Mouse (Mus musculus): Measurements from ENCODE around the gene Map3k14. TPM values are rescaled to one million over a fixed set of nuclear protein-coding genes. Genes with fewer than 3 reads are reported as not detected.
A peak's percentile ranks its signal among the peaks of the same experiment; 100 is the strongest.

Gene Map3k14
- total RNA-seq, 2 experiments from 2014 or later, result 3.2 to 4.3 TPM

DNA sequence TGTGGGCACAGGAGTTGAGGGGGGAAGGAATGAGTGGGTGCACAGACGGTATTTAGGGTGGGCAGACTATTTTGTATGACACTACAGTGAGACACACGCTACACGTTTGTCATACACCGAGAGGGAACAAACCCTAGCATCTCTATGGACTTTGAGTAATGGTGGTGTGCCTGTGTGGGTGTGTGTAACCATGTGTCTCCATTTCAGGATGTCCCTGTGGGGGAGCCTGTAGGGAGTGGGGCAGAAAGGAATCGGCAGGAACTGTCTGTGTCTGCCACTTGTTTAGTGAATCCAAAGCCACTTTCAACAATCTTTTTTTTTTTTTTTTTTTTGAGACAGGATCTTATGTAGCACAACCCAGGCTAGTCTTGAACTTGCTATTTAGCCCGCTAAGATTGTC, 61.1 kb downstream of the Map3k14 start:
- DNase-seq, result peak in 1 of 2 experiments; percentile 47

DNA sequence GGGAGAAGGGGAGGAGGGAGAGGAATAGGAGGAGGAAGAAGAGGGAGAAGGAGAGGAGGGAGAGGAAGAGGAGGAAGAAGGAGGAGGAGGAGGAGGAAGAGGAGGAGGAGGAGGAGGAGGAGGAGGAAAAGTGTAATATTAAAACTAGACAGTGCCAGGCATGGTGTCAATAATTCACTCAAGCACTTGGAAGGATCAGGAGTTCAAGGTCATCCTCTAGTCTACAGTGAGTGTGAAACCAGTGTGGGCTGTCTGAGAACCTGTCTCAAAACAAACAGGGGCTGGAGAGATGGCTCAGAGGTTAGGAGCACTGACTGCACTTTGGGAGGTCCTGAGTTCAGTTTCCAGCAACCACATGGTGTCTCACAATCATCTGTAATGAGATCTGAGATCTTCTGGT, 64.9 kb downstream of the Map3k14 start:
- DNase-seq, result no peak

DNA sequence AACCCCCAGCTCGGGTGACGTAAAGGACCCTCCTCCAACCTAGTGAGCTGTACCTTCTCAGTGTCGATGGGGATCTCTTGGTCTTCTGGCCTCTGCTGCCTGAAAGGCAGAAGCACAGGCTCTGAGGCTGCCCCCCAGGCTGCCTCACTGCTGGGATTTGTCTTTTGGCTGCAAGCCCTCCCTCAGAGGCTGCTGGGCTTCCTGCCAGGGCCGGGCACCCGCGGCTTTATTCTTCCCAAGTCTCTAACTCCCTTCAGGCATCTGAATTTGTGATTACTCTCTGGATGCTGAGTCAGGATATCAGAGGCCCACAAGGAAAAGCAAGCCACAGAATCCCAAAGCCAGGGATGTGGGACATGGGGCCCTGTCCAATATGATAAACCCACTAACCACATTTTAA, 65.6 kb downstream of the Map3k14 start:
- DNase-seq, result peak; percentile 78

DNA sequence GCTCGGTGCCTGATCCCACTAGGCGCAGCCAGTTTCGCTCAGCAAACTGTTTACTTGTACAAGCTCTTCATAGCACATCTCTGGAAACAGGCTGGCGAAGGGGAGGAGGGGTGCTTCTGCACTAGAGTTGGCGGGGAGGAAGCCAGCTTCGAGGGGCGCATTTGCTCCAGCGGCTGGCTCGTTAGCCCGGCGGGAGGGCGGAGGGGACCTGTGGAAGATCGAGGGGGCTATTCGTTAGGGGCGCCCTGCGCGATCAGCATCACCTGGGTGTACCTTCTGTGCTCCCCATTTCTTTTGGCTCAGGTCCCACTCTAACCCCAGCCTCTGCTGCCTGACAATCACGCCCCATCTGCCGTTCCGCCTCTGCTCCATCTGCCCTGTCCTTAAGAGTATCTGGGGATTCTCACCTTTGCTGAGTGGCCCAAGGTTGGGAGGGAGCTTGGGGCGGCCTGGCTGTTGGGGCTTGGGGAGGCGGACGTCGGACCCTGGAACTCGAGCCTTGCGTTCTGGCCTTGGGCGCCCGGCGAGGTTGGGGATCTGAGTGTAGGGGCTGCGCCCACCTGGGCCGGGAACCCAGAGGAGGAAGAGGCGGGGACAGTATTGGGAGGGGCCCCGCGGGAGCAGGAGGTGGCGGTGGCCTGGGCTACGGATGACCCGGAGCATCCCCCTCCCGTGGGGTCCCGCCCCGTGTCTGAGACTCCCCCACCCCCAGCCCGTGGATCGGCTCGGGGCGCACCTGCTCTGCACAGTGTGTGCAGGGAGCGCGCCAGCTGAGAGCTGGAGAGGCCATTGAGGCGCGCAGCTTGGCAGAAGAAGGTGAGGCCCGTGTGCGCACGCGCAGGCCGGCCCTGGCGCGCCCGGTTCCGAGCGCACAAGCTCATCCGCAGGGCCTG, 68.1 kb downstream of the Map3k14 start:
- peak; percentile 78 to 79 for DNase-seq

DNA sequence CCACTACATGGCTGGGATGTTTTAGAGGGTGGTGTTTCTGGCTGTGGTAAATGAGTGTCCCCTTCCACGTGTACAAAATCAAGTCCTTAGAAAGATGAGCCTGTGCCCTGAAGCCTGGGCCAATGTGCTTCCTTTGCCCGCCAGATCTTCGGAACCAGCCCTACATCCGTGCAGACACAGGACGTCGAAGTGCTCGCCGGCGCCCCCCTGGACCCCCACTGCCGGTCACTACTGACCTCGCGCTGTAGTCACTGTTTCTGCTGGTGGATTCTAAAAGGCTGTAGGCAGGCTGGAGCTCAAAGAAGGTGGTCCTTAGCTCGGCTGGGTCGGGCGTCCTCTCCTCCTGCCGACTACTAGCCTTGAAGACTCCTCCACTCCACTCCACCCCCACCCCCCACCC, 68.9 kb downstream of the Map3k14 start:
- DNase-seq, result no peak

DNA sequence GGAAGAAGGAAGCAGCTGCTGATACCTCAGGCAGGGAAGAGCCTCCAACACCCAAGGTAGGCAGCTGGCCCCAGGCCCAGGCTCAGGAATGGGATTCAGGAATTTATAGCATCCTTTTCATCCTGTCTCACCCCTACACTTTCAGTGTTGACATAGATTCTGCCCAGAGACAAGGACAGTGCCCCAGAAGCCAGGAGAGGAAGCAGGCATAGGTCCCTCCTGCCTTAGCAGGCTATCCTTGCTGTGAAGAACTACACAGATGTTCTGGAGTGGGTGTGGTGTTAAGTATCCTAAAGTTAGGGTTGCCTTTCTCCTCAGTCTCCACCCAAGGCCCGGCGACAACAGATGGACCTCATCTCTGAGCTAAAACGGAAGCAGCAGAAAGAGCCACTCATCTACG, 69.9 kb downstream of the Map3k14 start:
- DNase-seq, result no peak

DNA sequence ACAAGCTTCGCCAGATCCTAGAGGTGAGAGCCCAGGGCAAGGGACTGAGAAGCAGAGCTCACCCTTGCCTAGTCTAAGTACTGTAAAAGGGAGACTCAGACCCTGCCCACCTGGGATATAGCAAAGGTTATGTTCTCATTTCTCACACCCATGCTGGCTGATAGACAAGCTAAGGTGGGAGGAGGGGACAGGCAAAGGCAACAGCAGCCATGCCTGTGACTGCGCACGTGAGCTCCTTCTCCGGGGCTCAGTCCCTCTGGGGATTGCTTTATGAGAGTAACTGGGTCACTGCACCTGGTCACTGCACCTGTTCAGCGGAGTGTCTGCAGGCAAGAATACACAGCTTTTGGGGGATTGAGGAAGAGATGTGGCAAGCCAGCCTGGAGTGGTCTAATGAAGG, 71.6 kb downstream of the Map3k14 start:
- no peak for DNase-seq

DNA sequence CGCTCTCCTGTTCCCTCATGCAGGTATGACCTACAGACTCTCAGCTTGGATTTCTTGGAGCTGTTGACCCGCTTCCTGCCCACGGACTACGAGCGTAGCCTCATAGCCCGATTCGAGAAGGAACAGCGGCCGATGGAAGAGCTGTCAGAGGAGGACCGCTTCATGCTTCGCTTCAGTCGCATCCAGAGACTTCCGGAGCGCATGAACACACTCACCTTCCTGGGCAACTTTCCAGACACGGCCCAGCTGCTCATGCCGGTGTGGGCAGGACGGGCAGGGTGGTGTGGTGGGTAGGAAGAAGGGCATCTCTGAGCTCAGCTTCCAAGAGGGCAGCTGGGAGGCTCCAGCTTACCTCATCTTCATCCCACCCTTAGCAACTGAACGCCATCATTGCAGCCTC, 72.0 kb downstream of the Map3k14 start:
- DNase-seq, result no peak

DNA sequence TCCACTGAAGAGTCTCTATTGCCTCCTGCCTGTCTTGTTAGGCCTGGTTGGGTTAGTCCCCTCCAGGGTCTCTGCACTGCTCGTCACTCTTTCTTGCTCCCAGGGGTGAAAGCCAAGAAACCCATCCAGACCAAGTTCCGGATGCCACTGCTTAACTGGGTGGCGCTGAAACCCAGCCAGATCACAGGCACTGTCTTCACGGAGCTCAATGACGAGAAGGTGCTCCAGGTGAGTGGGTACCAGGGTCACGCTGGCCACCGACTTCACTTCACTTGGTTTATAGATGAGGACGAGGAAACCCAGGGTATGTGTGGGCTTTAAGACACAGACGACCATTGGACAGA, 73.5 kb downstream of the Map3k14 start:
- peak in 1 of 2 experiments; percentile 28 for DNase-seq

DNA sequence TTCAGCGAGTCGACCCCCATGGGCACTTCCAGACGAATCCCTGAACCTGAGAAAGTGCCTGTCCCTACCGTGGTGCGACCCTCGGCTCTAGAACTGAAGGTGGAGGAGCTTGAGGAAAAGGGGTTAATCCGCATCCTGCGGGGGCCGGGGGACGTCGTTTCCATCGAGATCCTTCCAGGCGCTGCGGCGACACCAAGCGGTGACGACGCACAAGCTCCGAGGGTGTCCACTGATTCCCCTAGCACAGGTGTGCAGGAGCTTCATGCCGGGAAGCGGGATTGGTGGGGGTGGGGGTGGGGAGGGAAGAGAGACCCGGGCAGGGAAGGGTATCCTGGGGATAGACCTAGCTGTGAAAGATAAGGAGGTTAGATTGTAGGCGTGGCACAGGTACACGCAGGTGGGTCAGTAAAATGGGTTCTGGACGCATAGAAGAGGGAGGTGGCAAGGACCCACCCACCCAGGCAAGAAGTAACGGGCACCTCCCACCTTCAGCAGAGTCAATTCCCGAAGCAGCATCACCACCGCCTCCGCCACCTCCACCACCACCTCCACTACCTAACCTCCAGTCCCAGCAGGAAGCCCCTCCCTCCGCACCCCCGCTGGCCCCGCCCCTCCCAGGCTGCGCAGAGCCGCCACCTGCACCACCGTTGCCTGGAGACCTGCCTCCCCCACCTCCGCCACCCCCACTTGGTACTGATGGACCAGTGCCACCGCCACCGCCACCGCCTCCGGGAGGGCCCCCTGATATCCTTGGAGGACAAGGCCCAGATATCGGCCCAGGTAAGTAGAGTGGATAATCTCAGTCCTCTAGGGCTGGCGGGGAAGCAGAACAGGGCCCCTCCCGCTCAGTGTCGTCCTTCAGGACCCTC, 74.1 kb downstream of the Map3k14 start:
- DNase-seq, result peak in 1 of 2 experiments; percentile 68

DNA sequence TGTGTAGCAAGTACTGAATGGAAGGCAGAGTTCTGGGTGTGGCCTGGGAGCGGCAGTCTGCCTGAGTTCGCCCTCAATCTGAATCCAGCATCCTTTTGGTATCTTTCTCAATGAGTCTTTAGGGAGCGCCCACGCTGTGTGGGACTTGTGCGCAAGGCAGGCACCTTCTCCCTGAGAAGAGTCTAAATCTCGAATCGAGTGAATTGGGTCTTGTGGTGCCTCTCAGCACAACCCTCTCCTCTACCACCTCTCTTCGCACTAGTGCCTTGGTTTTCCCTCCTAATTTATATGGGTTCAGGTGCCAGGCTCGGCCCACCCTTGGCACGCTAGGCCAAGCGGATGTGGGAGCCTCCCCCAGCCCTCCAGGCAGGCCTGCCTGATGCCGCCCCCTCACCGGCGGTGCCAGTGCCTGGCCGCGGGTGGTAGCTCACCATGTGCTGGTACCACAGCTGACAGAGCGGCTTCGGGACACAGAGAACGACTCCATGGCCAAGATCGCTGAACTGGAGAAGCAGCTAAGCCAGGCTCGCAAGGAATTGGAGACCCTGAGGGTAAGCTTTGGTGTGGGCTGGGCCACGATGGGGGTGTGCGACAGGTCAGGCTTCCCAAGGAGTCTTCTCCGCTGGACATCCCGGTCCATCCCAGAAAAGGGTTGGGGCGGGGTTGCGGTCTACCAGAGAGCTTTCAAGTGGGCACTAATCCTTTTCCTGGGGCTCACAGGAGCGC, 74.9 kb downstream of the Map3k14 start:
- DNase-seq, result peak in 1 of 2 experiments; percentile 74

DNA sequence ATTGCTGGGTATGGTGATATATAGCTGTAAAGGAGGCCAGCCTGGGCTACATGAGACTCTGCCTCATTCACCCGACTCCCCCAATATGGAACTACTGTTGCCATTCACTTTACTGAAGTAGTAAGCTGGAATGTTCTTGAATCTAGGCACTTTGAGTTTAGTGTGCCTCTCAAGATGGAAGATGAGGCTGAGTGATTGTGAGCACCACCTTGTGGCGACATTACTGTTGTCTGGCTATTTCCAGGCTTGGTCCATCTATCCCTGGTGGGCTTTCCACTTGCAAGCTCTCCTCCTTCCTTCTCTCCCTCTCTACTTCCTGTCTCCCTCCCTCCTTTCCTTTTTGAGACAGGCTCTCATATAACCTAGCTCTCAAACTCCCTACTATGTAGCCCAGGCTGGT, 82.4 kb downstream of the Map3k14 start:
- no peak for DNase-seq

DNA sequence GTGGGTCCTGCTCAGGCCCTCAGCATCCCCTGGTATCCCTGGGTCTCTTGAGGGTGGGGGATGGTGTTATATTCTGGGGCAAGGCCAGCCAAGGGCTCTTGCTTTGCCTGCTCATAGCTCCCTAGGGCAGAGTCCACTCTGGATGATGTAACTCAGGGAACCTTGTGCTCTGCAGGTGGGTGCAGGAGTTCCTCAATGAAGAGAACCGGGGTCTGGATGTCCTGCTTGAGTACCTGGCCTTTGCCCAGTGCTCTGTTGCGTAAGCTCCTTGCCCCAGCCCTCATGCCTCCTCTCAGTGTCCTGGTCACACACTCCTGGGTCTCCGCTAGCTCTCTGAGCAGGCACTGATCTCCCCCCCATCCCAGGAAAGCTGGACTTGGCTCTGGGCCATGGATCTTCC, 85.4 kb downstream of the Map3k14 start:
- no peak for DNase-seq

DNA sequence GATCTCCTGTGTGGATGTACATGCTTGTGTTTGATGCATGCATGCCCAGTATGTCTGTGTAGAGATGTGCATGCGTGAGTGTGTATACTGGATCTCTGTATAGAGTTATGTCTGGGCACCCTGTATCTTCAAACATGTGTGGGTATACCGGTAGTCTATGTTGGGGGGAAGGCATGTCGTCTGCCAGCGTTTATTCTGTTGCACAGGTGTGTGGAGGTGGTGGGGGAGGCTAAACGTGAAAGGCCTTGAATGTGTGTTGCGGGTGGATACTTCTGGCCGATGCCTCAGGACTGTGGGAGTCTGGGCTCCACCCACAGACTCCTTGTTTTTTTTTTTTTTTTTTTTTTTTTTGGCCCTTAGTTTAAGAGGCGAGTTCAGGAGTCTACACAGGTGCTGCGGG, 85.9 kb downstream of the Map3k14 start:
- no peak for DNase-seq

DNA sequence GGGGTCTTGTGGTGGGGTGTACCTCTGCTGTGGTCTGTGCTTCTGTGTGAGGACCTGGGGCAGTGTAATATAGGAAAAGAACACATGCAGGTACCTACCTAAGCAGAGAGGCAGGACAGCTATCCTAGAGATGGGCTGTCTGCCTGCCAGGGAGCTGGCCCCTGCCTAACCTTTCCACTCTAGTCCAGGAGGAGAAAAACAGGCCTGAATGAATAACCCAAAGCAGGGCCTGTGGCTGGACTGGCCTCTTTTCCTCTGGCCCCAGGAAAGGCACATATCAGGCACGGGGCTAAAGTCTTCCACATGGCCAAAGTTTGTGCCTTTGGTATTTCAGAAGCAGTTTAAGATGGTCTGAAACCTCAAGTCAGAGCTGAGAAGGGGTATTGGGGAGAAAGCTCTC, 86.8 kb downstream of the Map3k14 start:
- DNase-seq, result no peak

DNA sequence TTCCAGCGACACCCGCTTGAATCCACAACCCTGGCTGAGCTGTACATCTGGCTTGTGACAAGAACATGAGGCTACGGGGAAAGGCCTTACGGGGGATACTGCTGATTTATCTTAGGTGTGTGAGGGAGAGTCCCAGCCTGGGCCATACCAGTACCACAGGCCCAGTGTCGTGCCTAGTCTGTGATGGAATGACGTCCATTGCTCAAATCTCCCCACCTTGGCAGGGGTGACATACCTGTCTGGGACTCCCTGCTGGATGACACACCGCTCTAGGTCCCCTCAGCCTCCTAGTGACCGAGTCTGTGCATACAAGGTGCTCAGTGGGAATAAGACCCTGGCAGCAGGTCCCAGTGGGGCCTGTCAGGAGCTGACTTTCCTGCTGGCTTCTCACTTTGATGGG, 88.5 kb downstream of the Map3k14 start:
- no peak for DNase-seq

DNA sequence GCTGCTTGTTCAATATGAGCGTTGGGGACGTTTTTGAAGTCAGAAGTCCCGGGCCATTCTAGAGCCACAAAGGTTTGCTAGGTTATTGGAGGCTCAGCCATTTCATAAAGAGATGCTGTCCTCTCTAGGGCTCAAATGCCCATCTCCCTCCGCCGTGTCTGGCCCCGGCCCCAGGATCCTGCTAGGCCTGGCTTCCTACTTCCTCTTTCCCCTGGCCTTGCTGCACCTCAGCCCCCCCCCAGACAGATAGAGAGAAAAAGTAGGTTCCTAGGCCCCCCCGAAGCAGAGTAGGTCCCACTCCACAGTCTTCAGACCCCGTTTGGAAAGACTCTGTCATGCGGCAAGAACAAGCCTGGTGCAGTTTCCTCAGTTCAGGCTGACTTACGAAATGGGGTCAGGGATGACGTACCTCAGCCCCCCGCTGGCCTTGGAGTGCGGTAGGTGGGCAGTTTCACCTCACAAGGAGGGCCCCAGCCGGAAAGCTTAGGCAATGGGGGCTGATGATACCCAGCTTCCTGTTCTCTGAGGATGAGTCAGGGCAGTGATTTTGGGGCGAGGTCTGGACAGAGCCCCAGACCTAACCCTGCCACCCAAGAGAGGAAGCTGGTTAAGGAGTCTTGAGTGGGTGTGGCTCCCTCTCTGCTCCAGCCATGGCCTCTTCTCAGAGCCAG, 89.3 kb downstream of the Map3k14 start:
- DNase-seq, result no peak

DNA sequence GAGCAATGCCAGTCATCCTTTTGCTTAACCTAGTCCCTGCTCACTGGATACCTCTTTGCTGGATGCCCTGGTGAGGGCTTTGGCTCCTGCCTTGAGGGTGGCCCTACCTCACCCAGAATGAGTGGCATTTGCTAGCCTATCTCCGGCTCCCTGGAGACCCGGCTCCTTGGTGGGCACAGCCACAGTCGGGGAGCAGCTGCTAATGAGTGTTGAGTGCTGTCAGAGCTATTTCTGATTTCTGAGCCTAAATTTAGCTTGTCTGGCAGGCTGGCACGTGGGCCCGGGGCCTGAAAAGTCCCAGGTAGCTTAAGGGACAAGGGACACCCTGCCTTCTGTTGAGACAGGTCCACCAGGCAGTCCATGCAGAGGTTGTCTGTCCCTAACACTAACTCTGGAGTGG, 90.1 kb downstream of the Map3k14 start:
- no peak for DNase-seq

DNA sequence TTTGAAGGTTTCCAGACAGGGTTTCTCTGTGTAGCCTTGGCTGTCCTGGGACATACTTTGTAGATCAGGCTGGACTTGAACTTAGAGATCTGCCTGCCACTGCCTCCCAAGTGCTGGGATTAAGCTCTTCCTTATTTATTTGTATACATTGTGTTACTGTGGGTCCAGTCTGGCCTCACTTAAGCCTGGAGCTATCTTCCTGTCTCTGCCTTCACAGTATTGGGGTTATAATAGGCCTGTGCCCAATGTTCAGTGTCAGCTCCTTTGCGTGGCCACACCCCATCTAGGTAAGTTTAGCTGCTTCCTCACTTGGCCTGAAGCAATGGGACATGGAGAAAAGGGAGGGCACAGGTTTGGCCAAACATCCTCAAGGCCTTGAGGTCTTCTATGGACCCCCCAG, 90.8 kb downstream of the Map3k14 start:
- no peak for DNase-seq

DNA sequence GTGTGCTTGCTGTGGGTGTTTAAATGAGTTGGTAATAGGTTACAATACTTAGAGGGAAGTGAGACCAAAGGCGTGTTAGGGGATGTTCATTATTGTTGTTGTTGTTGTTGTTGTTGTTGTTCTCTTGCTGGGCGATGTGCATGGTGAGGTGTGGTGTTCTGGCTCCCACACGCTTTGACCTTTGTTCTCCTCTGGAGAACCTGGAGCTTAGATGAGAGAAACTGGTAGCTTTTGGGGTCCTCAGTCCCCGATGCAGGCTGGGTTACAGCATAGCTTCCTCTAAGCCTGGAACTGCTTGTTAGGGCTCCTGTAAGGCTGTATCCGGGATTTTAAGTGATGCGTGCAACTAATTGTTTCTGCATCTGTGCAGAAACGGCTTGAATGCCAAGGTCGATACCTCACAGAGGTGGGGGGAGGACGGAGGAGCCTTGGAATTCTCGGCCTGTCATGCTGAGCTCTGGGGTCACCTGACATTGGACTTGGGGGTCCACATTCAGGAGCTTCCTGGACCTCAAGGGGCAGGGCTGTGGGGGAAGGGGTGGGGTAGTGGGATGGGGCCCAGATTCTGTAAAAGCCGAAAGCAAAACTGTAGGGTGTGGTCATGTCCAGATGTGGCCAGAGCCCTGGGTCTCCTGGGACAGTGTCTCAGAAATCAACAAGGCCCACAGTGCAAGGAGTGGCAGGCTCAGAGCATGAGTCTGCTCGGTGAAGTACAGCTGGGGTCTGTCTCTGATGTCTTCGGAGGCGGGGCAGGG, 91.4 kb downstream of the Map3k14 start:
- DNase-seq, result no peak

DNA sequence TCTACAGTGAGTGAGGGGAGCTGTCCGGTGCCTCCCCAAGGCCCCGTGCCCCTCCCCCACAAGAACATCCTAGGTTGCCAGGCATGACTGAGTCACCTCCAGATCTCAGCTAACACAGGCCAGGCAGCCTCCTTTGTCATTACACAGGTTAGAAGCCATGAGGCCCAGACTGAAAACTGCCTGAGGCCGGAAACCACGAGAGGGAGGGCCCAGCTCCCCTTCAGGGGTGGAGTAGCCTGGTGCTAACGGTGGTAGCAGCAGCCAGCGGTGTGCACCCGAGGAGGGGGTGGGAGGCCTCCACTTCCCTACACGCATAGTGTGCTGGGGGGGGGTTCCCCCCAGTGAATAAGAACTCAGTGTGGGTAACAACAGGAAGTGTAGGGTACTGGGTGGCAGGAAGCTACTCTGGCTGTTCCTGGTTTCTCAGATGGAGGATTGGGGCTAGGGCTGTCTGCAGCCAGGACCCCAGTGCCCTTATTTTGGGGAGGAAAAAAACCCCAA, 92.3 kb downstream of the Map3k14 start:
- no peak for DNase-seq
